Mouse (Mus musculus) kidney, postnatal 25 days (tissue): Measurements from ENCODE around the gene Zan.
A peak's percentile ranks its signal among the peaks of the same experiment; 100 is the strongest.

ENCODE experiments used
- DNase-seq, 2 experiments: peaks; one replicate each; pipeline ENCODE4 v3.0.0; 2021; ENCODE audit warnings: mixed read lengths in 2 of 2

The Zan gene

DNA sequence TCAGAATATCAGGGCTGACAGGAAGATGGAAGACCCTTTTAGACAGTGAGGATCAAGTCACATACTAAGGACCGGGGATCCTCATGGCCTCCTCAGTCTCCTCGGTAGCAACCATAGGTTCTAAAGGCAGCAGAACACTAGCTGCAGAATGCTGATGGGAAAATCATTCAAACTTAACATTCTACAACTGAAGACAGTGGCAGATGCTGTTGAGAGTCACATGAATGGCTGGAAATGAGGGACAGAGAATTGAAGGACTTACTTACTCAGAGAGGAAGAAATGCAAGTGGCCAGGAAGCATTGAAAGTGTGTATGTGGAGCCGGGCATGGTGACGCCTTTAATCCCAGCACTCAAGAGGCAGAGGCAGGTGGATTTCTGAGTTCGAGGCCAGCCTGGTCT lies at the start of gene Zan:
Zan (minus strand) TSS at position 101 of the 400 bp plus-strand sequence.
- no peak for DNase-seq

DNA sequence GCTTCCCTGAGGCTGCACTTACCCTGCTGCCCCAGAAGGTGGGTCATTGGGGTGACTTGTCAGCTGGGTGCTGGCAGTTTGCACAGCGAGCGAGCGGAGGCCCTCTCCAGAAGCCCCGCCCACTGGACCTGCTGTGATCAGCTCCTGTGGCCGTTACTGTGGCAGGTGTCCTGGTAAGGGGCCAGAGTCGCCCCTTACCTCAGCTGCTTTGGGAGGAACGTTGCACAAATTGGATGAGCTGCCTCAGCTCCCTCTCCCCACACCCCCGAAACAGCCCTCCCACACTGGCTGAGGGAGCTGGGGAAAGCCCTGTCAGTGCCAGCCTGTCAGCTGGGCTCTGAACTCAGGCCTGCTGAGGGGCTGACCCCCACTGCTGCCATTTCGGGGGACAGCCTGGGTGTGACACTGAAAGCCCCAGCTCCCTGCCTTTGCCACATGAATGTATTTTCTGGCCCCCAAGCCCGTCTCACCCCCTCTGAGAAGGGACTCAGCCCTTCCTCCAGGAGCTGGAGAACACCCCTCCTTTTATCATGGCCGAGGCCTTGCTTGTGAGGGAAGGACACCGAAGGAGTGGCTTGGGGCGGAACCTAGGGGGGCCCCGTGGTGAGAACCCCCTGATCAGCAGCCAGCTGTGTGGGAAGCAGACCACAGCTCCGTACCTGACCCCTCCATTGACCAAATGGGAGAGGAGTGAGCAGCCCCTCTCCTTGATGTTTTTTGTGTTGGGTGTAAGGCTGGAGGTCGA lies 49.5 kb upstream of the Zan start:
- peak; percentile 66 to 83 for DNase-seq

DNA sequence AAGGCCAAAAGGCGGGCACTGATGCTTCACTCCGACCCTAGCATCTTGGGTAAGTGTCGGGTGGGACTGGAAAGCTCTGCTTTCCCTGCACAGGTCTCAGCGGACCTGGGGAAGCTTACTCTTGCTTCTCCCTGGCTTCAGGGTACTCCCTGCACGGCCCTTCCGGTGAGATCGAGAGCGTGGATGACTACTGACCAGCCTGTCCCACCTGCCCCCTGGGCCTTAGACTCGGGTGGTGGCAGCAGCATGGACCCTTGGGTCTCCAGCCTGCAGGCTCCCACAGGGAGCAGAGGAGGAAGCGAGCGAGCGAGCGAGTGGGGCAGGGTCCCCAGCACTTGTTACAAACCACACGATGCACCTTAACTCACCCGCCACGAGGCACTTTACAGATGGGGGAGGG lies 48.6 kb upstream of the Zan start:
- peak in 1 of 2 experiments; percentile 31 for DNase-seq

DNA sequence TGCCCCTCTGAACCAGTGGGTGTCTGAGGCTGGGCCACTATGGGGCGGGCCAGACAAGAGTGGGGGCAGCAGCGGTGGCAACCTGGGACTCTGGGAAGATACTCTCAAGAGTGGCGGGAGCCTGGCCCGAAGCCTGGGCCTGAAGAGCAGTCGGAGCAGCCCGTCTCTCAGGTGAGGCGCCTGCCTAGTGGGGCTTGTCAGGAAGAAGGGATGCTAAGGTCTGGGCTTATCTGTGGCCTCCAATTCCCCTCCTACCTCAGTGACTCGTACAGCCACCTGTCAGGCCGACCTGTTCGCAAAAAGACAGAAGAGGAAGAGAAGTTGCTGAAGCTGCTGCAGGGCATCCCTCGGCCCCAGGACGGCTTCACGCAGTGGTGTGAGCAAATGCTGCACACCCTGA lies 47.8 kb upstream of the Zan start:
- DNase-seq, result peak in 1 of 2 experiments; percentile 40

DNA sequence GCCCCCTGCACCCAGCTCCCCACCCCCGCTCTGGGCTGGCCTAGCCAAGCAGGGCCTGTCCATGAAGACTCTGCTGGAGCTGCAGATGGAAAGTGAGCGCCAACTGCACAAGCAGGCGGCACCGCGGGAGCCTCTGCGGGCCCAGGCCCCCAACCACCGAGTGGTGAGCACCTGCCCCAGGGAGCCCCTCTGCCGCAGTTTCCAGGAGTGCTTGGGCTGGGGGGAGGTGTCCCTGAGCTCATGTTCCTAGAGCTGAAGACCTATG lies 47.3 kb upstream of the Zan start:
- no peak for DNase-seq

DNA sequence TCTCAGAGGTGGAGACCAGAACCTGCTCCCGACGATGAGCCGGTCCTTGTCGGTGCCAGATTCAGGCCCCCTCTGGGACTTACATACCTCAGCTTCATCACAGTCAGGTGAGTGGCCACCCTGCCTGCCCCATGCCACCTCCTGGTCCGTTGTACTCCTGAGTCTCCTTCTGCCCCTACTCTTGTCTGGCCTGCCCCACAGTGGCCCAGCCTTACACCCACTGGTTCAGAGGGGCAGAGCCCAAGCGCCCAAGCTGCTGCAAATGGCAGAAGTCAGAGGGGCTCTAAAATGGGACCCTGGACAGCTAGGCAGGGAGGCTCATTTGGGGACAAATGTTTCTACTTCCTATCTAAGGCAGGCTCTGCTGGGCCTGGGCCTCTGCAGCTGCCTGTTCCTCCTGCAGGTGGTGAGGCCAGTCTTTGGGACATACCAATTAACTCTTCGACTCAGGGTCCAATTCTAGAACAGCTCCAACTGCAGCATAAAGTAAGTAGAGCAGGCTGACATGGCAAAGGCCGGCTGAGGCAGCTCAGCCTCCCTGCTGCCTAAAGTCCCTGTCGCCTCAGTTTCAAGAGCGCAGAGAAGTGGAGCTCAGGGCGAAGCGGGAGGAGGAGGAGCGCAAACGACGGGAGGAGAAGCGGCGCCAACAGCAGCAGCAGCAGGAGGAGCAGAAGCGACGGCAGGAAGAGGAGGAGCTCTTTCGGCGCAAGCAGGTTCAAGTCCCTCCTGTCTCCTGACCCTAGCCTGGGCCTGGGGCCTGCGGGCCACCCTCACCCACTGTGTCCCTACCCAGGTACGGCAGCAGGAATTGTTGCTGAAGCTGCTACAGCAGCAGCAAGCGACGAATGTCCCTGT lies 46.8 kb upstream of the Zan start:
- DNase-seq, result peak in 1 of 2 experiments; percentile 37

DNA sequence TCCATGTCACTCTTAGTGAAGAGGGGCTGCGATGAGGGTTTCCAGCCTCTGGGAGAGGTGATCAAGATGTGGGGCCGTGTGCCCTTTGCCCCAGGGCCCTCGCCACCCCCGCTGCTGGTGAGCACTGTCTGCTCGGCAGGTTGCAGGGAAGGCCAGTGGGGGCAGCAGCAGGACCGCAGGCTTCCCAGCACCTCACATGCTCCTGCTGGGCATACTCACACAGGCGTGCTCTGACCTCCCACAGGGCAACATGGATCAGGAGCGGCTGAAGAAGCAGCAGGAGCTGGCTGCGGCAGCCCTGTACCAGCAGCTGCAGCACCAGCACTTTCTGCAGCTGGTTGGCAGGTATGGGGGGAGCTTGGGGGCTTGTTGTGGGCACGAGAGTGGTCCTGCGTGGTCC lies 45.8 kb upstream of the Zan start:
- no peak for DNase-seq

DNA sequence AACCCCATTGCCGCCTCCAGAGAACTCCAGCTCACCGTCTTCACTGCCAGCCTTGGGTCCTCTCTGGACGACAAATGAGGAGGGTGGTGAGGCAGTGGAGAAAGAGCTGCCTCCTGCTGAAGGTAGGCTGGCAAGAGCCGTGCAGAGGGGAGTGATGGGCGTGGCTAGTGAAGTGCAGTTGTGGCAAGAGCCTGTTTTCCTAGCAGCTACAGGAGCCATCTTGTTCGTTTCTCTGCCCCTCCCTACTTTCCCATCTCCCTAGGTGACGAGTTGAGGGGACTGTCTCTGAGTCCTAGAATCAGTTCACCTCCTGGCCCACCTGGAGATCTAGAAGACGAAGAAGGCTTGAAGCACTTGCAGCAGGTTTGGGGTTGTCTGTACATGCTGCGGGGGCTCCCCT lies 45.0 kb upstream of the Zan start:
- no peak for DNase-seq

DNA sequence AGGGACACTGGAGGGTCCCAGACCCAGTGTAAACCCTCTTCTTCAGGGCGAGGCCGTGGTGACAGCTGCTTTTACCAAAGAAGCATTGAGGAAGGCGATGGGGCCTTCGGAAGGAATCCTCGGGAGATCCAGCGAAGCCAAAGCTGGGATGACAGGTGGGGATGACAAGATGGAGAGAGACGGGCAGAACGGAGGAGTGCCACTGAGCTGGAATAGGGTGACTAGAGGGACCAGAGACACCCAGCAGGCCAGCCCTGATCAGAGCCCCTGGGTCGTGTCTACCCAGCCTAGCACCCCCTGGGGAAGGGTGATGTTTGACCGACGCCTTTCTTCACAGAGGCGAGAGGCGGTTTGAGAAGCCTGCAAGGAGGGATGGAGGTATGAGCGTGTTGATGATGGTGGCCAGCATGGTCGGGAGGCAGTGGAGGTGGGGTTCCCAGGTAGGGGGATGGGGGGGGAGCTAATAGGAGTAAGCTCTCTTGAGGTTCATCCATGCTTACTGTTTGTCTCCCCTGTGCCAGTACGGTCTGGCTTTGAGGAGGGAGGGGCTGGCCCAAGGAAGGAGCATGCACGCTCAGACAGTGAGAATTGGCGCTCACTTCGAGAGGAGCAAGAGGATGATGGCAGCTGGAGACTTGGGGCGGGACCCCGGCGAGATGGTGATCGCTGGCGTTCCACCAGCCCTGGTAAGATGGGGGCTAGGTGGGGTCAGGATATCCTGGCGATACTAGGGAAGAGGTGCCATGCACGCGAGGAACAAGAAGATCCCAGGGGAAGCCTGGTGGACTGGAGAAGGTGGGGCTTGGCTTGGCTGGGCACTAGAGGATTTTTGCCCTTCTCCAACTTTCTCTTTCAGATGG lies 43.1 kb upstream of the Zan start:
- no peak for DNase-seq

DNA sequence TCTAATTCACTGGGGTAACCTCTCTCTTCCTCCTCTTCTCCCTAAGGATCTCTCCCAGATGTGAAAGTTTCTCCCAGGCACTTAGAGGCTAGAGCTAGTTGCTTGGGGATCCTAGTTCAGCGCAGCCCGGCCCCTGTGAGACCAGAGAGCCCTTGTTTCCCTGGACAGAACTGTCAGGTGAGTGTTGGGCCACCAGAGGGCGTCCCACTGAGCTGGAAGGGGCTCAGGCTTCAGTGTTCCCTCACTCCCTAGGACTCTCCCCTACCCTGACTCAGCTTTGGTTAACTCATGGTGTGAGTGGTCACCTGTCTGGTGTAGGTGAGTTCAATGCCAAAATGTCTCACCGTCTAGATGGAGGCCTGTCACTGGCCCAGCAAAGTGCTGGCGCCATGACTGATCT lies 41.6 kb upstream of the Zan start, which contains the start of gene Gigyf1:
Gigyf1 (plus strand) TSS at position 113 of the 400 bp plus-strand sequence.
- DNase-seq, result no peak

DNA sequence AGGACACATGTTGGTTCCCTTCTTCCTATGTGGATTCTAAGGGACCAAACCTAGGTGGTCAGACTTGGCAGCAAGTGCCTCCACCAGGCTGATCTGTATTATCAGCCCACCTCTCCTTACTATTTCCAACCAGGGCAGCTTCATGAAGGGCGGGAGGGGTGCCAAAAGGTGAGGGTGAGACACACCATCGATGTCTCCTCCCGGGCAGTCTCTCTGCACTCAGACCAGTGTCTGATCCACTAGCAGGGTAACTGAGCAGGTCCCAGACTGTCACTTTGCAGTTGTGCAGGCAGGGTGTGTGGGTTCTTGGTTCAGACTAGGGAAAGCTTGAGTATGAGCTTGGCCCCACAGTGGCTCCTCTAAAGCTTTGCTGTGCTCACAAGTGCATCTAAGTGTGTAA lies 37.9 kb upstream of the Zan start:
- no peak for DNase-seq

DNA sequence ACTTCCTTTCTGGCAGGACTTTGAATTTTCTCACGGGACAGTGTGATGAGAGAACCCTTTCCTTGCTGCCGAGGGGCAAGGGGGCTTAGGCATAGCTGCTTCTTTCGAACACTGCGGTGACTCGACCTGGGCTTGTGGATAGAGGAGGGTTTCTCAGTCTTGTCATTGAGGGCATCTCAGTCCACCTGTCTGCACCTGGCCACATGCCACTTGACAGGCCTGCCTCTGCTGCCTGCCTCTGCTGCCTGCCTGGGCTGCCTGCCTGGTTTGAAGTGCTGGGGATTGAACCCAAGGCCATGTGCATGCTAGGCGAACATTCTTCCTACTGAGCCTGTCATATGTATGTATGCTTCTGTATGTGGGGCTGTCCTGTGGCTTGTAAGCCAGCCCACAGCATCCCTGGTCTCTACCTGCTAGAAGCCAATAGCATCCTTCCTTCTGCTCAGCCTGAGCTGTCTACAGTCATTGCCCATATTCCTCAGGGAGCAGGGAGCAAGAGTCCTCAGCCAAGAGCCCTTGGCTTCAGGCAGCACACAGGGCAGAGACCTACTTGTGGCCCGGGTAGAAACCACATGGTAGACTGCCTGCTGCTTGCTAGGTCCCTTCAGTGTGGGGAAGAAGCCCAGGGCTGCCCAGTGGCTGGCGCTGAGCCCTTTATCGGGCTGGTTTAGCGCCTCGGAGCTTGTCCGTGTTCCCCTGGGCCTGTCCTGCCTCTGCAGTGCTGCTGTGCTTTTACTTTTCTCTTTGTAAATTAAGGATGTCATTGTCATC lies 37.3 kb upstream of the Zan start:
- peak in 1 of 2 experiments; percentile 40 for DNase-seq

DNA sequence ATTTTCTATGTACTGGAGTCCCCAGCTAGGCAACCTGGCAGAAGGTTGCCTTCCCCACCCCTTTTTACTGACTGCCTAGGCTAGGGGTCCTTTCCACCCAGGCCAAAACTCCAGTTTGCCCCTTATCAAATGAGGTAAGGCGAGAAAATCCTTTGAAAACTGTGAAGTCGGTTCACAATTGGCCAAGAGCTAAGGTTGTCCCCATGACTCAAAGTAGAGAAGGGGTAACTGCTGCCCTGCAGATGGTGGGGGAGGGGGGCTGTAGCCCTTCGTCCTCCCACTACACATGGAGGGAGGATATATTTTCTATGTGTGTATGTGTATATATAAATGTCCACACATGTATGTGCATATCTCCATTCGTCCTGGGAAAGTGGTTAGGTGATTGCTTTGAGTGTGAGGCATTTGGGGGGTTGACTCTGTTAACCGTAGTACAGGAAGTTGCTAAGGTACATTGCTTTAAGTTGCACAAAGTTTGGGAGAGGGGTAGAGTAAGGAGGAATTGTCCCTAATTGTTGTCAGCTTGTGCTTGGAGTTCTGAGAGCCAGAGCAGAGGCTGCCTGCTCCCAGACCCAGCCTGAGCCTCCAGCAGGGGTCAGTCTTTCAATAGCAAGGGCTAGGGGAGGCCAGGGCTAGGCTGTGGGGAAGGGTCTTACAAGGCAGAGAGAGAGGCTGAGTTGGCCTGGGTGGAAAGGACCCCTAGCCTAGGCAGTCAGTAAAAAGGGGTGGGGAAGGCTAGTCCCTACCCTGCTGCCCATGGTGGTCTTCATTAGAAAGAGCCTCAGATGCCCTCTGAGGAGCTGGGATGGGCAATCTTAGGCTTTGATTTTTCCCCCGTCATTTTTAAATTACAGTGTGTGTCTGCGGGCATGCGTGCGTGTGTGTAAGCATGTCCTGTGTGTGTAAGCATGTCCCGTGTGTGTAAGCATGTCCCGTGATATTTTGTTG lies 36.3 kb upstream of the Zan start:
- DNase-seq, result peak; percentile 38 to 60

DNA sequence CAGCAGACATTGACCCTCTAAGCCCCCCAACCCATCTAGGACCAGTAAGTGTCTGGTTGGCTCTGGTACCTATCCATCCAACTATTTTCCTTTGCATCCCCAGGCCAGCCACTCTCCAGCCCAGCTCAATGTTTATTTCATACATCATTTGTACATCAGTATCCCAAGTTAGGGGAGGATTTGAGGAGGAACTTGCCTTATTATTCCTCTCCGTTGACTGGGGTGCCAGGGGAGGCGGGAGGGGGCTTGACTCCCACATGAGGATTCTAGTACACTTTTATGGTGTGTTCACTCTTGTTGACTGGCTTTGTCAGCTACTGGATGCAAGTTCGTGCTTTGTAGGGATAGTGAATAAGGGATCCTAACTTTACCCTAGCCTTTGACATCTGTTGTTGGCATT lies 34.8 kb upstream of the Zan start:
- DNase-seq, result no peak

DNA sequence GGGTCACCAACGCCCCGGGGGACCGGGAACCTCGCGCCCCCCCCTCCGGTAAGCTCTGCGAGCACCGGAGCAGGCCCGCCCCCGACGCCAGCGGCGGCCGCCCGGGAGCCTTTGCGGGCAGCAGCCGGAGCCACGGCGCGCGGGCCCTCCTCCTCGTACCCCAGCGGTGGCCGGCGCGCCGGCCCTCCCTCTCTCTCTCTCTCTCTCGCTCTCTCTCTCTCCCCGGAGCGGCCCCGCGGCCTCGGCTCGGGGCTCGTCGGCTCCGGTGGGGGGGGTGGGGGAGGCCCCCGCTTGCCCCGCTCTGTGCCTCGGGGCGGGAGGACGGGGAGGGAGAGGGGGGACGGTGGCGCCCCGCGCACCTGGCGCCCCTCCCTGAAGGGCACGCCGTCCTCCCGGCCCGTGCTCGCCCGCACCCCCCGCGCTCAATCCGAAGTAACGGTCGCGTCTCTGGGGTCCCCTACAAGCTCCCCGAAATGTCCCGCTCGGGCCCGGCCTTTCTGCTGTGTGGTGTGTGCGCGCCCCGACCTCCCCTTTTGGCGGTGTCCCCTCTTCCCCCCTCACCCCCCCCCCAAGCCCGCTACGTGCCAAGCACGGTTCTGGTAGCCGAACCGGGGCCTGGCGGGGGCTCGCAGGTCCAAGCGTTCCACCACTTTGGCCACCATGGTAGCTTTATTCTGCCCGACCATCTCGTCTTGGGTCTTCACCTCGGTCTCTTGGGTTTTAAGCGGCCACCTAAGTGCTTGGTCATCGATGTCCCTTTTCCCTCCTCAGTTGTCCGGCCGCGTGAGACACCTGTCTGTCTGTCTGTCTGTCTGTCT lies 33.9 kb upstream of the Zan start:
- no peak for DNase-seq

DNA sequence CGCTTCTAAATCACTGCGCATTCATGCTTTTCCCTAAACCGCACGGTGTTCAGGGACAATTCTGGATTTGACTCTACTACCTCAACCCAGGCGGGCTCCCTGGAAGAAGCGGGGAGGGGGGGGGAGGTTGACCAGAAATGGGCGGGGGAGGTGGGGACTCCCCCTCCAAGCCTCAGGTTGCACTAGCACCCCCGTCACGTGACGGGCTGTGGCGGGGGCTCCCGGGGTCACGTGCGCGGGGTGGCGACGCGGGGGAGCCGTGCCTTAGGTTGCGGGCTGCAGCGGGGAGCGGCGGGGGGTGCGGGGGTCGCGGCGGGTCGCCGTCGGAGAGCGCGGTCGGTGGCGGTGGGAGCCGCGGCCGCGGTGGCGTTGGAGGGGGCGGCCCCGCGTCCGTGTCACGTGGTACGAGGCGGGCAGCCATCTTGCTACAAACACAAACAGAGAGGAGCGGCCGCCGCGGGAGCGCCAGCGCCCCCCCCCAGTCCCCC lies 33.2 kb upstream of the Zan start:
- peak; percentile 86 to 90 for DNase-seq

DNA sequence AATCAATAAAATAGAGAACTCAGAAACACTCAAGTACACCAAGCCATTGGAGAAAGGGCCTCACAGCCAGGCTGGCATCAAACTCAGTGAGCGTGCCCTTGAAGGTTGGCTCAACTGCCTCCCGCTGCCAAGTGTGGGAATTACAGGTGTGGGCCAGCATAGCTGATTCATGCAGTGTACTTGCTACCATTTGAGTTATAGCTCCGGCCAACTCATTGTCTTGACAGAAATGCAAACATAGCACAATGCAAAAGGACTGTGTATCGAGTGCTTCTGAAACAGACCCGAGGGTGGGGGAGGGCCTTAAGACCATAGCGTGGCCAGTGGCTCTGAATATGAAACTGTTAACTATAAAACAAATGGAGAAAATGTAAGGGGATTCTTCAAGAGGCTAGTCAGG lies 27.2 kb upstream of the Zan start:
- DNase-seq, result peak in 1 of 2 experiments; percentile 32

DNA sequence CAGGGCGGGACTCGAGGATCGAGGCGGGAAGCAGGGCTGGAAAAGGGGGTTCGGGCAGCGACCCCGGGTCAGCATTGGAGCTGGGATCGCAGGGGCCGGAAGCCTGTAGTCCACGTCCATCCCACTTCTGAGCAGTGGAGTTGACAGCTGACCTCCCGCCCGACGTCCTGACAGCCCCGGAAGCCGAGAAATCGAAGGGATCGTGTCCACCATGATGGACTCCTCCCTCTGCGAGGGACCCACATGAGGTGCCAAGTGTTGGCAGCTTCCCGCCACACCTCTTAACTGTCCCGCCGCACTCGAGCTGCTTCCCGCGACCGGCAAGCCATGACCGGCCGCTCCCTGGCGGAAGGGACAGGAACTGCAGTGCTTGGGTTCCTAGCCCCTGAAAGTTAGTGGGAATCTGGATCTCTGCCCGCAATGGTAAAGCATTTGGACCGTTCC lies 25.8 kb upstream of the Zan start:
- peak; percentile 89 to 95 for DNase-seq

DNA sequence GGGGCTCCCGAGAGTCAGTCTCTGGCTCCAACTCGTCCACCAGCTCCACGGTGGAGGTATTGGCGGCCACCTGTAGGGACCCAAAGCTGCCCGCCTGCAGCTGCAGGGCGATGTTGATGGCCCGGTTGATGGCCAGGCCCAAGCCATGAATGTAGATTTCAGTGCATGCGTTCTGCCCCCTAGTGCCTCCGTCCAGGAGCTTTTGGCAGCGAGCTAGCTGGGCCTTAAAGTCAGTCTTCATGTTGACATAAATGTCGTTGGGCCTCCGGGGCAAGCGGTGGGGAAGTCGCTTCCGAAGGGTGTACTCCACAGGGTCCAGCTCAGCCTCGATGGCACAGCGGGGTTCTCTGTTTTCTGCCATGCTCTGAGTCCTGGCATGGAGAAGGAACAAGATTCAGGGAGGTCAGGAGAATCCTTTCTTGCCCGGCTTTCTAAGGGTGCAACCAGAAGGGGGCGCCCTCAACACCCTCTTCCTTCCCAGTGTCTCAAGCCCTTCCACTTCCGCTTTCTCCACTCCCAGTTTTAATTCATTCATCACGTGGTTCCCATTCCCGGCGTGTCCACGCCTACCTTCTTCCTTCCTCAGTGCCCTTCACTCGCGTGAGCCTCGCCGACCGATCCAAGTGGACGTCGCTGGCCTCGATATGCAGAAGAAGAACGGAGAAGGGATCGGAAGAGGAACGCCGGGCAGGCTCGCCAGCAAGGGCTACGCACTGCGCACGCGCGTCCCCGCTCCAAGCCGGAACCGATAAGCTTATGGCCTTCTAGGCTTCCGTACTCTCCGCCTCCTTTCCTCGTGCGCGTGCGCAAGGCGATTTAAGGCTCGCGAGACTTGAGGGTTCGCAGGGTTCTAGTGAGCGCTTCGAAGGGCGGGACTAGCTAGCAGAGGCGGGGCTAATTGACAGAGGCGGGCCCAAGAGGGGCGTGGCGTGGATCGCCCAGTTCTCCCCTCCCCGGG lies 25.1 kb upstream of the Zan start, which contains the start of gene Pop7:
Pop7 (minus strand) TSS at position 810 of the 958 bp plus-strand sequence.
- peak; percentile 99 to 100 for DNase-seq
